Mouse (Mus musculus): ENCODE results near the gene Klhl2.

GRCm38 (mm10) chr8:64726190-64726695 is 123.6 kb downstream of the Klhl2 start:
- TF ChIP-seq POLR2A (IDR thresholded peaks at IDR 0.05; ENCODE audit: borderline replicate concordance, low read depth, low read length) (no peak), CTCF (IDR thresholded peaks at IDR 0.05; ENCODE audit: low read depth, low read length) (no peak)

Data from bone marrow macrophage, adult 2 months (primary cell).